Comparison of ENCODE assay signal across 8 mouse cellular contexts in the genomic region with DNA sequence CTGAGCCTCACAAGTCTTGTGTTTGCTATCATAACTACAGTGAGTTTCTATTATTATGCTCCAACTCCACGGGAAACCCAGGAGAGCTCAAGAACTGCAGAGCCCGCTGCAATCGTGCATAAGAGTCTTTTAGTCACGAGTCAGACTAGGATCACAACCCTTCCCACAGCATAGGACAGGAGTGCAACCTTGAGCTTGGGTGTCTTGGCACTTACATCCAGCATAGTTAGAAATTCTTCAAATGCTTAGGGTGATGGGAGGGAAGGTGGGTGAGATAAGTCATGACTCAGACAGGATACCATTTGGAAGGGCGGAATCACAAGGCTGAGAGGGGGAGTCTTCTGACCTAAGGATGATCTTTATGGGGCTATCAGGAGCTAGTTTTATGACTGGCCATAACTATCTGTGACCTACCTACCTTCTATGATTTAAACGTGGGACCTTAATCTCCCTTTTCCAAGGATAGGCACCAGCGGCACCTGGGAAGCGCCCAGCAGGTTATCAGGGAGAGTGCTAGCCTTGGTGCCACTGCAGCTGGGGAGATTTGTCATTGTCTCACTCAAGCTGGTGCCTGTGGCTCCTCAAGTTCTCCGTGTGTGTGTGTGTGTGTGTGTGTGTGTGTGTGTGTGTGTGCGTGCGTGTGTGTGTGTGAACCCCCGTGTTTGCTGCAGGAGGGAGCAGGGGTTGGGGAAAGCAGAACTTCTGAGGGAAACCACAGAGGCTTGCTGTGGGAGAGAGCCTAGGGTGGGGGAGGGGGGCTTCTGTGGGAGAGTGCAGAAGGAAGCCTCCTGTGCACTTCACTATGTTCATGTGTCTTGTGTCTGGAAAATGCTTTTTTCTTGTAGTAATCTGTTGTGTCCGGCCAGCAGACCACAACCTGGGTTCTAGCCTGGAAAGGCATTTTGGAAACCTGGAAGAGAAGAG. TPM values are rescaled to one million over a fixed set of nuclear protein-coding genes. Genes with fewer than 3 reads are reported as not detected.
DNase-seq lines count a peak whose midpoint lies in the region; ATAC-seq and TF ChIP-seq lines count a peak whose summit lies in the region.

No protein-coding gene starts in this region.

- TF ChIP-seq POLR2A in ES-Bruce4 (IDR thresholded peaks at IDR 0.05; ENCODE audit: insufficient read depth, low read length) = no peak

- no peaks in the 10 kb centered on the region for H3K9me3 ChIP-seq in heart, postnatal 0 days (replicated peaks; ENCODE audit: control insufficient read depth, low read length)
- H3K9me3 ChIP-seq in ES-Bruce4 (replicated peaks; ENCODE audit: control insufficient read depth, insufficient read depth, low read length, poor library complexity, severe bottlenecking) = no peaks in the 10 kb centered on the region
- no peaks in the 10 kb centered on the region for H3K9me3 ChIP-seq in embryonic facial prominence, embryonic 14.5 days (ENCODE audit: control insufficient read depth, low read length)
- H3K9me3 ChIP-seq in liver, postnatal 0 days (ENCODE audit: low read length) = no peaks in the 10 kb centered on the region

- H3K27ac ChIP-seq in heart, postnatal 0 days (ENCODE audit: low read depth) = no peak overlapping the region
- H3K27ac ChIP-seq in ES-Bruce4 (ENCODE audit: insufficient read depth, low read length) = no peak overlapping the region
- H3K27ac ChIP-seq in embryonic facial prominence, embryonic 14.5 days (replicated peaks; ENCODE audit: low read depth, low read length) = no peak overlapping the region
- no peak overlapping the region for H3K27ac ChIP-seq in liver, postnatal 0 days (ENCODE audit: low read depth)
- H3K27ac ChIP-seq in left cerebral cortex, adult 2 months = no peak overlapping the region

- no peak for TF ChIP-seq CTCF in heart, postnatal 0 days (IDR thresholded peaks at IDR 0.05; ENCODE audit: low read depth)
- TF ChIP-seq CTCF in ES-Bruce4 (IDR thresholded peaks at IDR 0.05; ENCODE audit: low read depth, low read length) = no peak
- no peak for TF ChIP-seq CTCF in liver, postnatal 0 days (IDR thresholded peaks at IDR 0.05; ENCODE audit: low read depth)
- no peak for TF ChIP-seq CTCF in left cerebral cortex, adult 2 months (IDR thresholded peaks at IDR 0.05)

- no peak for DNase-seq in heart, postnatal 0 days (ENCODE audit: low spot score)
- DNase-seq in heart, postnatal 36 days = no peak
- DNase-seq in embryonic facial prominence, embryonic 14.5 days (ENCODE audit: low spot score) = peak; percentile 11
- DNase-seq in liver, postnatal 0 days = peak; percentile 33
- no peak for DNase-seq in left cerebral cortex, adult 9 months (ENCODE audit: low spot score in 2 of 2)
- DNase-seq in cerebellum, adult 11-12 months = no peak
- DNase-seq in left cerebral cortex, adult 2 months (ENCODE audit: extremely low spot score in 1 of 2, low spot score in 2 of 2) = no peak

- H3K4me2 ChIP-seq in heart, postnatal 0 days (ENCODE audit: low read depth, low read length) = peak overlapping the region; percentile 38
- peak overlapping the region; percentile 41 for H3K4me2 ChIP-seq in embryonic facial prominence, embryonic 14.5 days (ENCODE audit: low read depth, low read length)
- peak overlapping the region; percentile 68 for H3K4me2 ChIP-seq in liver, postnatal 0 days (ENCODE audit: low read depth, low read length)

- peak overlapping the region; percentile 10; the same call in 1 of the 2 replicates for H3K4me3 ChIP-seq in heart, postnatal 0 days (ENCODE audit: low read depth, low read length)
- peak overlapping the region; percentile 73 for H3K4me3 ChIP-seq in ES-Bruce4 (ENCODE audit: low read depth, low read length)
- H3K4me3 ChIP-seq in embryonic facial prominence, embryonic 14.5 days (ENCODE audit: low read depth, low read length) = no peak overlapping the region
- H3K4me3 ChIP-seq in liver, postnatal 0 days (ENCODE audit: low read depth, low read length) = 0 out of 2 replicates have a peak overlapping the region, but pooled peaks have one; percentile 29
- no peak overlapping the region for H3K4me3 ChIP-seq in left cerebral cortex, adult 2 months

- intact Hi-C loops in heart, postnatal 36 days (cut with DNase I) = loop anchor here (5.0 kb wide), 1 partner anchor 305 kb away; no protein-coding TSS in a partner anchor
- intact Hi-C loops in left cerebral cortex, adult 2 months (cut with DNase I) = loop anchor here (5.0 kb wide), 1 partner anchor 265 kb away; no protein-coding TSS in a partner anchor

- ATAC-seq in heart, postnatal 0 days (ENCODE audit: insufficient read depth, low read depth) = no peak
- ATAC-seq in embryonic facial prominence, embryonic 14.5 days (ENCODE audit: low read depth) = no peak; the same call in 1 of the 2 replicates
- ATAC-seq in liver, postnatal 0 days = peak; percentile 62

- H3K36me3 ChIP-seq in heart, postnatal 0 days (replicated peaks; ENCODE audit: control insufficient read depth, insufficient read depth, low read length) = no peaks in the 10 kb centered on the region
- H3K36me3 ChIP-seq in ES-Bruce4 (ENCODE audit: control insufficient read depth, insufficient read depth, low read length, poor library complexity, severe bottlenecking) = no peaks in the 10 kb centered on the region
- H3K36me3 ChIP-seq in embryonic facial prominence, embryonic 14.5 days (ENCODE audit: control insufficient read depth, insufficient read depth, low read length) = no peaks in the 10 kb centered on the region
- no peaks in the 10 kb centered on the region for H3K36me3 ChIP-seq in liver, postnatal 0 days (replicated peaks; ENCODE audit: insufficient read depth, low read length)

- no peaks in the 10 kb centered on the region for H3K27me3 ChIP-seq in heart, postnatal 0 days (ENCODE audit: control insufficient read depth, insufficient read depth, low read length)
- no peaks in the 10 kb centered on the region for H3K27me3 ChIP-seq in ES-Bruce4 (ENCODE audit: control insufficient read depth, insufficient read depth, low read length, poor library complexity, severe bottlenecking)
- H3K27me3 ChIP-seq in embryonic facial prominence, embryonic 14.5 days (replicated peaks; ENCODE audit: control insufficient read depth, insufficient read depth, low read length) = no peaks in the 10 kb centered on the region
- no peaks in the 10 kb centered on the region for H3K27me3 ChIP-seq in liver, postnatal 0 days (ENCODE audit: insufficient read depth, low read length)

- no peak overlapping the region for H3K9ac ChIP-seq in heart, postnatal 0 days (replicated peaks; ENCODE audit: low read depth, low read length)
- peak overlapping the region; percentile 1; the same call in 1 of the 2 replicates for H3K9ac ChIP-seq in ES-Bruce4 (ENCODE audit: low read depth, poor library complexity, severe bottlenecking)
- no peak overlapping the region for H3K9ac ChIP-seq in embryonic facial prominence, embryonic 14.5 days (ENCODE audit: low read depth, low read length)
- no peak overlapping the region for H3K9ac ChIP-seq in liver, postnatal 0 days (replicated peaks)

- H3K4me1 ChIP-seq in heart, postnatal 0 days (ENCODE audit: control insufficient read depth, insufficient read depth) = no peaks in the 10 kb centered on the region
- H3K4me1 ChIP-seq in ES-Bruce4 (ENCODE audit: control insufficient read depth, insufficient read depth, low read length) = no peaks in the 10 kb centered on the region
- no peaks in the 10 kb centered on the region for H3K4me1 ChIP-seq in embryonic facial prominence, embryonic 14.5 days (ENCODE audit: control insufficient read depth, insufficient read depth, low read length)
- H3K4me1 ChIP-seq in liver, postnatal 0 days (ENCODE audit: insufficient read depth) = peaks cover 8% of the 10 kb centered on the region; the same call in 1 of the 2 replicates

- 15% methylated on average over 13 of the region's 13 CpGs for WGBS in heart, postnatal 0 days
- 31% methylated on average over 13 of the region's 13 CpGs for WGBS in embryonic facial prominence, embryonic 14.5 days
- 33% methylated on average over 11 of the region's 13 CpGs for WGBS in liver, postnatal 0 days (ENCODE audit: insufficient replicate concordance)

- no peak for TF ChIP-seq EP300 in heart, postnatal 0 days (IDR thresholded peaks at IDR 0.05; ENCODE audit: low read depth)
- TF ChIP-seq EP300 in ES-Bruce4 (IDR thresholded peaks at IDR 0.05; ENCODE audit: insufficient read depth, low read depth, low read length) = no peak
- no peak for TF ChIP-seq EP300 in liver, postnatal 0 days (IDR thresholded peaks at IDR 0.05; ENCODE audit: low read depth)

RNA-seq across cellular contexts. Expression of a gene that starts 42.1 kb away (rescaled TPM):
- total RNA-seq in heart, postnatal 0 days (2014; rRNA removed; ENCODE audit: low replicate concordance) = 0.46 and 2.0 TPM in 2 replicates
- polyA plus RNA-seq in heart, postnatal 0 days (2015; fragmentation: Nextera tagmentation; extraction: Ambion mirVana) = 1.2 and 2.0 TPM in 2 replicates
- 1 to 10 TPM in 1 of 2 experiments, under 1 TPM in 1; 1.00 to 1.1 TPM for total RNA-seq in heart, postnatal 36 days (2021)
- polyA plus RNA-seq in ES-Bruce4 (2011; ENCODE audit: insufficient read depth, insufficient read length, low read depth, missing spikeins) = 8.7 and 9.2 TPM in 2 replicates
- 3.7 and 4.0 TPM in 2 replicates for polyA plus RNA-seq in embryonic facial prominence, embryonic 14.5 days (2014; fragmentation: Nextera tagmentation; extraction: Ambion mirVana)
- 0.47 and 0.60 TPM in 2 replicates for polyA plus RNA-seq in liver, postnatal 0 days (2015; fragmentation: Nextera tagmentation; extraction: Ambion mirVana)
- 1 to 10 TPM; 3.6 to 4.8 TPM for total RNA-seq in left cerebral cortex, adult 2 months (2021)

Comparison
In these comparisons a context has a peak if more than half of its experiments do, and no peak if none do; other contexts are left out.
1. DNase-seq: peak in embryonic facial prominence, embryonic 14.5 days (single experiment) and liver, postnatal 0 days (single experiment); none in heart, postnatal 0 days (single experiment), heart, postnatal 36 days (0 of 2), left cerebral cortex, adult 9 months (0 of 2), cerebellum, adult 11-12 months (single experiment) and left cerebral cortex, adult 2 months (0 of 2).
2. H3K4me3 ChIP-seq: peak in heart, postnatal 0 days (single experiment), ES-Bruce4 (single experiment) and liver, postnatal 0 days (single experiment); none in embryonic facial prominence, embryonic 14.5 days (single experiment) and left cerebral cortex, adult 2 months (single experiment).
3. Peak in every context shown above with its lines, with median percentiles within 50 percentile points of each other: H3K4me2 ChIP-seq.